13 mouse cellular contexts compared by ENCODE assay signal in the genomic region with DNA sequence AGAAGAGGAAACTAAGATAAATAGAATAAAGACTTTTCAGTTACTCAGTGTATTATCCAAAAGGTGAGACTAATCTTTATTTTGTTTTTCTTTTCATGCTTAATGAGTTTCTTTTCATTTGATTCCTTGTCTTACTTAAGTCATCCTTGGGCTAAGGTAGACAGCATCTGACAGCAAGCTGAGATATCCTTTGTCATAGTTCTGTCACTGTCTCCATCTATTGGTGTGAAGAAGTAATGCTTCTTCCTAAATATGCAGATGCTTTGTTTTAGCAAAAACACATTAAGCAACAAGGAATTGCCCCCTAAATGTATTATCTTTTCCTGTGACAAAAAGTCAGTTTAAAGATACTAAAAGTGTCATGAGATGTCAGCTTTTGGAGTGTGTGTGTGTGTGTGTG. TPM values are rescaled to one million over a fixed set of nuclear protein-coding genes. Genes with fewer than 3 reads are reported as not detected.
A peak's percentile ranks its signal among the peaks of the same experiment; 100 is the strongest.
DNase-seq lines count a peak whose midpoint lies in the region; ATAC-seq and TF ChIP-seq lines count a peak whose summit lies in the region.
"Had no signal": no experiment of that assay in that cellular context is flagged by ENCODE, and none has a peak within 500 bp of the region (broad histone marks: within the 10 kb centered on the region; RNA-seq: fewer than 3 reads in every experiment).

No protein-coding gene starts in this region.

- intact Hi-C loops in left cerebral cortex, postnatal 36 days (cut with DNase I): loop anchor here (5.0 kb wide), 2 partner anchors 199 to 314 kb away; no protein-coding TSS in a partner anchor

- H3K4me2 ChIP-seq in CH12.LX (ENCODE audit: insufficient read depth, low read depth, poor library complexity, severe bottlenecking): no peak overlapping the region
- H3K4me2 ChIP-seq: limb, embryonic 13.5 days had no signal

- no peak for ATAC-seq in megakaryocyte, adult 5-6 weeks (ENCODE audit: poor library complexity, severe bottlenecking)

- dilution Hi-C loops in CH12.LX (cut with MboI; ENCODE audit: extremely low pct_ligation_motif_present, extremely low pct_unique_long_range_greater_than_20kb, low sequenced_read_pairs): no loop called here

- in situ Hi-C loops in CH12.LX (cut with MboI; ENCODE audit: low pct_ligation_motif_present, low pct_unique_long_range_greater_than_20kb, low sequenced_read_pairs): no loop called here

- no peaks in the 10 kb centered on the region for H3K9me3 ChIP-seq in CH12.LX (replicated peaks; ENCODE audit: low read length)
- H3K9me3 ChIP-seq: limb, embryonic 13.5 days had no signal

- TF ChIP-seq EP300 in CH12.LX (IDR thresholded peaks at IDR 0.05; ENCODE audit: low read length): no peak

- peak in 1 of 2 experiments; percentile 63; a peak in 2 of 4 replicates for TF ChIP-seq CTCF in CH12.LX (conservative IDR thresholded peaks at IDR 0.05 in 1 of 2, IDR thresholded peaks at IDR 0.05 in 1 of 2; ENCODE audit: low read depth in 2 of 2, low read length in 2 of 2)

- TF ChIP-seq POLR2A in CH12.LX (IDR thresholded peaks at IDR 0.05; ENCODE audit: low read depth, low read length): no peak

- H3K36me3 ChIP-seq in CH12.LX (replicated peaks in 1 of 2; ENCODE audit: control insufficient read depth in 1 of 2, insufficient read depth in 1 of 2, low read length in 1 of 2): peaks cover 0 to 5% of the 10 kb centered on the region in 2 experiments
- H3K36me3 ChIP-seq: limb, embryonic 13.5 days had no signal

- no peak overlapping the region for H3K9ac ChIP-seq in CH12.LX (ENCODE audit: insufficient read depth, low read depth)
- H3K9ac ChIP-seq: limb, embryonic 13.5 days had no signal

- no peak overlapping the region for H3K27ac ChIP-seq in CH12.LX (ENCODE audit: insufficient read depth, low read depth)
- H3K27ac ChIP-seq: limb, embryonic 13.5 days had no signal

- no peaks in the 10 kb centered on the region for H3K4me1 ChIP-seq in CH12.LX (ENCODE audit: control insufficient read depth in 1 of 2, insufficient read depth in 2 of 2)
- H3K4me1 ChIP-seq: limb, embryonic 13.5 days had no signal

- 0 out of 2 replicates have a peak, but pooled peaks cover 2% of the 10 kb centered on the region for H3K79me2 ChIP-seq in CH12.LX (replicated peaks; ENCODE audit: control insufficient read depth, extremely low read depth, insufficient read depth, poor library complexity, severe bottlenecking)

- TF ChIP-seq RAD21 in CH12.LX (IDR thresholded peaks at IDR 0.05; ENCODE audit: low read depth, low read length): peak; percentile 71

- H3K4me3 ChIP-seq in CH12.LX (replicated peaks in 1 of 3; ENCODE audit: low read depth in 2 of 3, low read length in 2 of 3, poor library complexity in 1 of 3): no peak overlapping the region
- H3K4me3 ChIP-seq: limb, embryonic 13.5 days had no signal

- no peaks in the 10 kb centered on the region for H3K27me3 ChIP-seq in CH12.LX (replicated peaks)
- H3K27me3 ChIP-seq: limb, embryonic 13.5 days had no signal

- peak; percentile 11 for DNase-seq in embryo, embryonic 10 days (ENCODE audit: low spot score)
- no peak for DNase-seq in embryo, embryonic 9.5 days (ENCODE audit: extremely low spot score)
- DNase-seq in left cerebral cortex, adult 11 months (ENCODE audit: low spot score): peak; percentile 13
- no peak for DNase-seq in left cerebral cortex, postnatal 36 days (ENCODE audit: low spot score in 2 of 2)
- DNase-seq in CH12.LX (ENCODE audit: extremely low read depth): peak; percentile 16
- DNase-seq in induced T-regulatory cell, adult 2 months (ENCODE audit: low read depth): peak; percentile 47
- DNase-seq in right cerebral cortex, postnatal 14 days: no peak
- DNase-seq: adrenal gland, postnatal 36 days; gastrocnemius, postnatal 25 days; heart, postnatal 36 days; kidney, postnatal 10 days had no signal

TF ChIP-seq in CH12.LX, 34 proteins besides CTCF, POLR2A, EP300 and RAD21:
- TF ChIP-seq SMC3 (IDR thresholded peaks at IDR 0.05; ENCODE audit: low read depth, low read length) (peak; percentile 36), TCF12 (IDR thresholded peaks at IDR 0.05; ENCODE audit: low read depth, low read length) (no peak)

RNA-seq across cellular contexts. Expression of a gene that starts 37.9 kb away (rescaled TPM):
- total RNA-seq in left cerebral cortex, postnatal 36 days (2021): 100 to 1,000 TPM; 419 to 573 TPM
- total RNA-seq in CH12.LX (2012; rRNA removed): 17.8 and 18.8 TPM in 2 replicates
- 27.8 and 33.9 TPM in 2 replicates for total RNA-seq in CH12.LX (2014; rRNA removed)
- 56.7 and 75.7 TPM in 2 replicates for polyA plus RNA-seq in CH12.LX (2012; ENCODE audit: insufficient read length, low read depth)
- total RNA-seq in megakaryocyte, adult 5-6 weeks (2015): 110 and 111 TPM in 2 replicates
- 26.4 and 36.9 TPM in 2 replicates for total RNA-seq in megakaryocyte, adult 5-6 weeks (2017)

RNA-seq across cellular contexts. Expression of a gene that starts 38.2 kb away (rescaled TPM):
- total RNA-seq in left cerebral cortex, postnatal 36 days (2021): 1 to 10 TPM; 6.9 to 7.6 TPM
- 9.4 and 12.4 TPM in 2 replicates for total RNA-seq in CH12.LX (2012; rRNA removed)
- total RNA-seq in CH12.LX (2014; rRNA removed): 13.6 and 14.5 TPM in 2 replicates
- polyA plus RNA-seq in CH12.LX (2012; ENCODE audit: insufficient read length, low read depth): 9.9 and 10.4 TPM in 2 replicates
- 3.7 and 9.0 TPM in 2 replicates for total RNA-seq in megakaryocyte, adult 5-6 weeks (2015)
- 6.4 TPM in 2 replicates for total RNA-seq in megakaryocyte, adult 5-6 weeks (2017)

Comparison
In these comparisons a context has a peak if more than half of its experiments do, and no peak if none do; other contexts are left out.
1. DNase-seq: peak in embryo, embryonic 10 days (single experiment), left cerebral cortex, adult 11 months (single experiment), CH12.LX (single experiment) and induced T-regulatory cell, adult 2 months (single experiment); none in embryo, embryonic 9.5 days (single experiment), left cerebral cortex, postnatal 36 days (0 of 2) and right cerebral cortex, postnatal 14 days (single experiment).